Mouse (Mus musculus) MEL (cell line): ENCODE measurements around the gene Fto.

Experiments
- BHLHE40 ChIP-seq: IDR thresholded peaks from 2 replicates; pipeline ENCODE4 v1.6.1; 2012; ENCODE audit warnings: low read depth, mild to moderate bottlenecking, inconsistent platforms, low read length, improper control_type of control experiment, borderline replicate concordance
- EP300 ChIP-seq, 2 experiments: IDR thresholded peaks; 2 replicates each; pipeline ENCODE4 v1.6.1; 2011; ENCODE audit warnings: improper control_type of control experiment in 2 of 2, low read length in 2 of 2, low read depth in 1 of 2, mild to moderate bottlenecking in 1 of 2
- UBTF ChIP-seq: IDR thresholded peaks from 2 replicates; pipeline ENCODE4 v1.6.1; 2012; ENCODE audit warnings: low read depth, mild to moderate bottlenecking, inconsistent platforms, low read length, improper control_type of control experiment, moderate library complexity, borderline replicate concordance; ENCODE audit not compliant: insufficient read depth

DNA sequence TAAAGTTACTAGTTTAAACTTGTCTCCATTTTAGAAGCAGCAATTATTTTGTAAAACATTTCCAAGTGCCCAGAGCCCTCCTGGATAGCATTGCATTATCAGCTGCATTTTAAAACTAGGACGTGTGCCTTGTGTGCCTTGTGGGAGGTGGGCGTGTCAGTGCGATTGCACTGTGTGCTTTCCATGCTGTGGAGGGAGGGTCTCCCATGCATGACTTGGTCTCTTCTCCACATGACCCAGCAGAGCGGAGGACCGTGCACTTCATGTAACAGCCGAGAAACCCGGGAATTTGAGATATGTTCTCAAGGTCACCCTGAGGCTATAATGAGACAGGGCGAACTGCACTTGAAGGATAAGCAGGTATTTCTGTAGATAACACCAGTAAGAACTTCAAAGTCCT lies 347.6 kb downstream of the Fto start:
- no peak for TF ChIP-seq EP300 (IDR thresholded peaks at IDR 0.05; ENCODE audit: low read depth in 1 of 2, low read length in 2 of 2)
- no peak for TF ChIP-seq UBTF
- TF ChIP-seq BHLHE40: no peak
